Mouse (Mus musculus) brain, adult 2 months (tissue): ENCODE results near the gene Oxgr1.
"Not testable (repeated sequence)": the region's sequence is repeated elsewhere in the genome, so short reads cannot be mapped to it uniquely, and the experiment has no call there.

Experiments
- DNase-seq: peaks from one replicate; pipeline ENCODE4 v3.0.0; 2011; ENCODE audit warnings: low read depth, low spot score

Gene Oxgr1

GRCm38 (mm10) chr14:120042187-120042820 lies at the start of gene Oxgr1:
TSS of gene Oxgr1 (minus strand) at chr14:120042435.
- no peak for DNase-seq

GRCm38 (mm10) chr14:120090401-120090800 lies 48.2 kb upstream of the Oxgr1 start:
- no peak for DNase-seq

GRCm38 (mm10) chr14:120089649-120090360 lies 47.6 kb upstream of the Oxgr1 start:
- DNase-seq = no peak

- no peak for DNase-seq
Measured at GRCm38 (mm10) chr14:120089006-120089648, 46.9 kb upstream of the Oxgr1 start.

- peak; percentile 16 for DNase-seq
Measured at GRCm38 (mm10) chr14:120084084-120084667, 41.9 kb upstream of the Oxgr1 start.

- peak; percentile 63 for DNase-seq
Measured at GRCm38 (mm10) chr14:120076192-120076591, 34.0 kb upstream of the Oxgr1 start.

GRCm38 (mm10) chr14:120075746-120076145 lies 33.5 kb upstream of the Oxgr1 start:
- DNase-seq = no peak

GRCm38 (mm10) chr14:120074231-120074630 lies 32.0 kb upstream of the Oxgr1 start:
- DNase-seq = no peak

GRCm38 (mm10) chr14:120061096-120061495 lies 18.9 kb upstream of the Oxgr1 start:
- DNase-seq = peak; percentile 77

GRCm38 (mm10) chr14:120033454-120033853 lies 8.8 kb downstream of the Oxgr1 start:
- no peak for DNase-seq

GRCm38 (mm10) chr14:120019948-120020347 lies 22.3 kb downstream of the Oxgr1 start:
- DNase-seq = no peak

GRCm38 (mm10) chr14:120009969-120010872 lies 32.0 kb downstream of the Oxgr1 start:
- no peak for DNase-seq

GRCm38 (mm10) chr14:120005153-120005552 lies 37.1 kb downstream of the Oxgr1 start:
- DNase-seq = peak; percentile 81

GRCm38 (mm10) chr14:120003661-120004060 lies 38.6 kb downstream of the Oxgr1 start:
- DNase-seq = no peak

- peak; percentile 28 for DNase-seq
Measured at GRCm38 (mm10) chr14:120002673-120003072, 39.6 kb downstream of the Oxgr1 start.

- DNase-seq = no peak
Measured at GRCm38 (mm10) chr14:119989651-119990050, 52.6 kb downstream of the Oxgr1 start.

GRCm38 (mm10) chr14:119988937-119989645 lies 53.1 kb downstream of the Oxgr1 start:
- DNase-seq = peak; percentile 17

- no peak for DNase-seq
Measured at GRCm38 (mm10) chr14:119987257-119987656, 55.0 kb downstream of the Oxgr1 start.

- DNase-seq = no peak
Measured at GRCm38 (mm10) chr14:119986778-119987177, 55.5 kb downstream of the Oxgr1 start.

GRCm38 (mm10) chr14:119986351-119986750 lies 55.9 kb downstream of the Oxgr1 start:
- not testable (repeated sequence) for DNase-seq

GRCm38 (mm10) chr14:119981314-119981713 lies 60.9 kb downstream of the Oxgr1 start:
- DNase-seq = no peak
